Mouse (Mus musculus): ENCODE measurements around the gene Polr2h. TPM values are rescaled to one million over a fixed set of nuclear protein-coding genes. Genes with fewer than 3 reads are reported as not detected.

Polr2h gene
- polyA plus RNA-seq, 1 experiment: 10.1 TPM

DNA sequence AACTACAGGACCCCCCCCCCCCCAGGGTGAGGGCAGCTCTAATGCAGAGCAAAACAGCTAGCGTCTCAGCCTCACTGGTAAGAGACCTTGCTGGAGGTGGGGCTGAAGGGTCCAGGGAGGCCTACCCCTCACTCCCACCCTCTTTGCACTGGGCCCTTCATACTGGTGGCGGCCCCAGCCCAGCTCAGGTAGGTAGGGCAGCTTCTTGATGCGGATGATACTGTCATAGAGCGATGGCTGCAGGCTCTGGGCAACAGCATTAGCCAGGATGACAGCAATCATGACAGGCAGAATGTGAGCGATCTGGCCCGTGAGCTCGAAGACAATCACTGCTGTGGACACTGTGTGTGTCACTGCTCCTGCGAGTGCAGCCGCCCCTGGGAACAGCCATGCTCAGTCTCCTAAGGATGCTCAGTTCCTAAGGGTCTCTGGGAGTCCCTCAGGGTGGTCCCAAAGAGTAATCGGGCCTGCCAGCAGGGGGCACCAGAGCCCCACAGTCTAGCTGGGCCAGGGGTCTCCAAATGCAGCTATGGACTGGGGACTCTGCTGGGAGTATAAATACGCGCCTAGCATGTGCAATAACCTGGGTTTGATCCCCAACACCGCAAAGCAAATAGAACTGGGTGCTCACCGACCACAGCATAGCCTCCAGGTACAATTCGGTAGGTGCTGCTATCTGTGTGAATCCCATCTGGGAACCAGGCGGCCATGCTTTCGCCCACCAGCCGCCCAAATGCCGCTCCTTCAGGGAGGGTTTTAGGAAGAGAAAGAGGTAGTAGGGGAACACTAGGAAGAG lies 8.3 kb upstream of the Polr2h start:
- peaks cover 6% of the 10 kb centered on the region for H3K4me1 ChIP-seq (ENCODE audit: control insufficient read depth, insufficient read depth, low read length)
- H3K4me3 ChIP-seq (ENCODE audit: insufficient read depth, low read length): no peak overlapping the region
- no peak for TF ChIP-seq POLR2A (IDR thresholded peaks at IDR 0.05; ENCODE audit: borderline replicate concordance, low read depth, low read length)
- peak; percentile 74 for TF ChIP-seq CTCF (IDR thresholded peaks at IDR 0.05; ENCODE audit: low read depth, low read length)
- H3K27ac ChIP-seq (ENCODE audit: insufficient read depth, low read depth, low read length): no peak overlapping the region

DNA sequence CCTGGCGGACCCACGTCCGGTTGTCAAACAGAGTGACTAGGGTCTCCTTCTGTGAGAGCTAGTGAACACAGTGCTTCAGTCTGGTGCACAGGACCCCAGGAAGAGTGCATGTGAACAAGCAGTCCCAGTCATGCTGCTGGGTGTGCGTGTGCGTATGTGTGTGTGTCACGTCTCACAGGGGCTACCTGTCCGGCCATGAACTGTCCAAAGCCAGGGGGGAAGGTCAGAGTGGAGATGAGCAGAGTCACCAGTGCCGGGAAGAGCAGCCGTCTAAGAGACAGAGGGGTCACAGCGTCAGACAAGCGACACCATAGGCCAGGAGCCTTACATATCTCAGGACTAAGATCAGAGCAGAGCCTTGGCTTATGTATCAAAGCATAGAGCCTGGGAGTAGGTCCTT lies 7.1 kb upstream of the Polr2h start:
- H3K4me1 ChIP-seq (ENCODE audit: control insufficient read depth, insufficient read depth, low read length): peaks cover 6% of the 10 kb centered on the region
- no peak overlapping the region for H3K27ac ChIP-seq (ENCODE audit: insufficient read depth, low read depth, low read length)
- no peak overlapping the region for H3K4me3 ChIP-seq (ENCODE audit: insufficient read depth, low read length)
- no peak for TF ChIP-seq POLR2A (IDR thresholded peaks at IDR 0.05; ENCODE audit: borderline replicate concordance, low read depth, low read length)
- TF ChIP-seq CTCF (IDR thresholded peaks at IDR 0.05; ENCODE audit: low read depth, low read length): no peak

DNA sequence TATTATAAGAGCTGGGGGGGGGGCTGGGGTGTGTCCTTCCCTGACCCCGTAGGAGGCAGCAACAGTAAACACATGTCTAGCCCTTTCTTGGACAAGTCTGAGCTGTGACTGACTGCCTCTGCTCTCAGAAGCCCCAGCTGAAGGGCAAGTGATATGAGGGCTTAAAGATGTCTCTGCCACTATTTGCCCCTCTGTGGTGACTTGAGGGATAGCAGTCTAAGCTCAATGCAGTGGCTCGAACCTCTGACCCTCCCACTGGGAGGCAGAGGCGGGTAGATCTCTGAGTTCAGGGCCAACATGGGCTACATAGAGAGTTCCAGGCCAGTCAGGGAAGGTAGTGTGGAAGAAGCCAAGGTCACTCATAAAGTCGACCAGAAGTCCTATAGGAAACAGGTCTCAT lies 6.7 kb upstream of the Polr2h start:
- Histone ChIP-seq H3K27ac (ENCODE audit: insufficient read depth, low read depth, low read length) (no peak overlapping the region), H3K4me1 (ENCODE audit: control insufficient read depth, insufficient read depth, low read length) (peaks cover 4% of the 10 kb centered on the region), H3K4me3 (ENCODE audit: insufficient read depth, low read length) (no peak overlapping the region)
- TF ChIP-seq CTCF (IDR thresholded peaks at IDR 0.05; ENCODE audit: low read depth, low read length) (no peak), POLR2A (IDR thresholded peaks at IDR 0.05; ENCODE audit: borderline replicate concordance, low read depth, low read length) (no peak)

DNA sequence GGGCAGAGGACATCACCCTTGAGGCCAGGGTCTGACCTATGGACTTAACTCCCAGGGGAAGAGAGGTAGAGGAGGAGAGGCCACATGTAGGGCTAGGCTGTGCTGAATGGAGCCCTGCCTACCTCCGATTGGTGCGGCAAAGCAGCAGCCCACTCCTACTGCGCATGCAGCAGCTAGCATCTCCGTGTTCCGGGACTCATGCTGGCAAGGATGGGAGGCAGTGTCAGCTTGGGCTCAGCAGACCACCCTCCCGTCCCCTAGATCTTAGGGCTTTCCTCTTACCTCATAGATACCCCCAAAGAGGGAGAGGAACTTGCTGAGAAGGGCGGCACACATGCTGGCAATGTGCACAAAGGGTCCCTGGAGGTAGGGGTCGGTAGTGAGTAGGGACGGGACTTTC lies 5.3 kb upstream of the Polr2h start:
- Histone ChIP-seq H3K27ac (ENCODE audit: insufficient read depth, low read depth, low read length) (no peak overlapping the region), H3K4me3 (ENCODE audit: insufficient read depth, low read length) (no peak overlapping the region), H3K4me1 (ENCODE audit: control insufficient read depth, insufficient read depth, low read length) (no peaks in the 10 kb centered on the region)
- no peak for TF ChIP-seq POLR2A (IDR thresholded peaks at IDR 0.05; ENCODE audit: borderline replicate concordance, low read depth, low read length)
- TF ChIP-seq CTCF (IDR thresholded peaks at IDR 0.05; ENCODE audit: low read depth, low read length): no peak

DNA sequence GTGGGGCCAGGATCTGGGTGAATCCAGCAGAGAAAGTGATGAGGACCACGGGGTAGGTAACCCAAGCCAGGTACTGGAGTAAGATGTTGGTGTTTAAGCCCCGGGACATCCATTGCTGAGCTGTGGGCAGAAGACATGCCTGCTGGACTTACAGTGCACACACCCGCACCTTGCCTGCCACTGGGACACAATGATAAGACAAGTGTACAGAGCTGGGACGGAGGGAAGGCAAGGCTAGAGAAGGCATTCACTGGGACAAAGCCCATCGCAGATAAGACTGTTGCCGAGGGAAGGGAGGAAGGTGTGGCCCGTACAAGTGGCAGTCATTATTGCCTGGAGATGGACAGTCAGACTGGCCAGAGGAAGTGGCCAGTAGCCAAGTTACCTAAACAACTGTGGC lies 4.6 kb upstream of the Polr2h start:
- H3K27ac ChIP-seq (ENCODE audit: insufficient read depth, low read depth, low read length): no peak overlapping the region
- no peak overlapping the region for H3K4me3 ChIP-seq (ENCODE audit: insufficient read depth, low read length)
- no peaks in the 10 kb centered on the region for H3K4me1 ChIP-seq (ENCODE audit: control insufficient read depth, insufficient read depth, low read length)
- no peak for TF ChIP-seq POLR2A (IDR thresholded peaks at IDR 0.05; ENCODE audit: borderline replicate concordance, low read depth, low read length)
- no peak for TF ChIP-seq CTCF (IDR thresholded peaks at IDR 0.05; ENCODE audit: low read depth, low read length)

DNA sequence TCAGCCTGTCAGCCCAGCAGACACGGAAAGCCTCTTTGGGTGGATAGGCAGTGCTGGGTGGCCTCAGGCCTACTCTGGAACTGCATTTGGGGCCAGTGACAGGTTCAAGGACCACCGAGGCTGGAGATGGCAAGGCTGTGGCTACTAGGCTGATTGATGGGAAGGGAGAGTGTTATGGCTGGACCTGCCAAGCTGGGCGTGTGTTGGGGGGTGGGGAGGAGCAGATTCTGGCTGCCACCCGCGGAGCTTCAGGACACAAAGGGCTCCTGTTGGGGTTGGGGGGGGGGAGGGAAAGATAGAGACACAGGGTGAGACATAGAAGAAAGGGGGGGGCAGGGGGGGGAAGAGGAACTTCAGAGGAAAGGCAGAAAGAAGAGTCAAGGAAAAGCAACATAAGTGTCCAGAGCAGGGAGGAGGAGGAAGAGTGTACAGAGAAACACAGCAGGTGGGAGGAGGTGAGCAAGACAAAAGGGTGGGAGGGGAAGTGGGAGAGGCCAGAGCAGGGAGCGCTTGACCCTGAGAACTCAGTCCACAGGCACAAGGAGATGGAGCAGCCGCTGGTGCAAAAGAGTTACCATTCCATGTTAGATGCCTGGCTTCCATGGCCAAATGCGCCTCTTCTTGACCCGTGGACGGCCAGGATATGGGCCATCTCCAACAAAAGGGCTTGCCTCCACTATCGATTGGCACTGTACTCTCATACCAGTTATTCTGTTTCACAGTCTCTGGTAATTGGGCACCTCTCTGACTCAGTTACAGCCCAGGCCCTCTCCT lies 3.0 kb upstream of the Polr2h start:
- peaks cover 2% of the 10 kb centered on the region; the same call in 1 of the 2 replicates for H3K4me1 ChIP-seq (ENCODE audit: control insufficient read depth, insufficient read depth, low read length)
- TF ChIP-seq POLR2A (IDR thresholded peaks at IDR 0.05; ENCODE audit: borderline replicate concordance, low read depth, low read length): no peak
- no peak for TF ChIP-seq CTCF (IDR thresholded peaks at IDR 0.05; ENCODE audit: low read depth, low read length)
- H3K4me3 ChIP-seq (ENCODE audit: insufficient read depth, low read length): no peak overlapping the region

DNA sequence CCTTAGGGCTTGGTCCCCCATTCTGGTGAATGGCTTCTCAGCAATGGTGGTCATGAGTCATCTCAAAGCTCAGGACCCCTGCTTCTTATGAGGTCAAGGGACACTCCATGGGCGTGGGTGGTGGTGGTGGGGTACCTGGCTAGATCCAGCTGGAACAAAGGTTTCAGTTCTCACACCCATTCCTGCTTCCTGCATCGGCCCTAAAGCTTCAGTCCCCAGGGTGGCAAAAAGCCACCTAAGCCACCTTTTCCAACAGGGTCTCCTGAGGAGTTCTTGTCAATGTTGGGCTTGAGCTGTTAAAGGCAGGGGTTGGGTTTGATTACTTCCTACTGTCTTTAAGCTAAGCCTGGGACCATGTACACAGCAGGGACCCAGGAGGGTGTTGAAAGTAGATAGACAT lies 2.3 kb upstream of the Polr2h start:
- TF ChIP-seq POLR2A (IDR thresholded peaks at IDR 0.05; ENCODE audit: borderline replicate concordance, low read depth, low read length) (no peak), CTCF (IDR thresholded peaks at IDR 0.05; ENCODE audit: low read depth, low read length) (no peak)
- Histone ChIP-seq H3K4me1 (ENCODE audit: control insufficient read depth, insufficient read depth, low read length) (peaks cover 2% of the 10 kb centered on the region; the same call in 1 of the 2 replicates), H3K27ac (ENCODE audit: insufficient read depth, low read depth, low read length) (no peak overlapping the region), H3K4me3 (ENCODE audit: insufficient read depth, low read length) (no peak overlapping the region)

More for the DNA sequence above, 3.0 kb upstream of the Polr2h start:
- H3K27ac ChIP-seq (ENCODE audit: insufficient read depth, low read depth, low read length): no peak overlapping the region

DNA sequence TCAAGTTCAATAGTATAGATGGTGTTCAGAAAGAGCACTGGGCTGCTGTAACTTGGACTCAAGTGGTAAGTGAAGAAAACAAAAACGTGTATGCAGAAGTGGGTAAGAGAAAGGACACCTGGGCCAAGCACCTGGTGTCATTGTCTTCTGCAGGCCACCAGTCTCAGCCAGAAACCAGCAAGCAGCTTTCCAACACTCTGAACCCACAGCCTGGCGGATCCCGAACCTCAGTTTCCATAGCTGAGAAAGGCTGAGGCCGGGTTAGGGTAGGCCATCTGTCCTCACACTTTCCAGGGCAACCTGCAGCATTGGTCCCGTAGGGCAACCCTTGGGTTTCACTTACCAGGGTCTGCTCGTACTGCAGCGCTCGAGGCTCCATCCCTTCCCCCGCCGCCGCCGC lies 1.9 kb upstream of the Polr2h start:
- Histone ChIP-seq H3K4me1 (ENCODE audit: control insufficient read depth, insufficient read depth, low read length) (peaks cover 2% of the 10 kb centered on the region; the same call in 1 of the 2 replicates), H3K27ac (ENCODE audit: insufficient read depth, low read depth, low read length) (no peak overlapping the region), H3K4me3 (ENCODE audit: insufficient read depth, low read length) (peak overlapping the region; percentile 70)
- TF ChIP-seq CTCF (IDR thresholded peaks at IDR 0.05; ENCODE audit: low read depth, low read length) (no peak), POLR2A (IDR thresholded peaks at IDR 0.05; ENCODE audit: borderline replicate concordance, low read depth, low read length) (no peak)

DNA sequence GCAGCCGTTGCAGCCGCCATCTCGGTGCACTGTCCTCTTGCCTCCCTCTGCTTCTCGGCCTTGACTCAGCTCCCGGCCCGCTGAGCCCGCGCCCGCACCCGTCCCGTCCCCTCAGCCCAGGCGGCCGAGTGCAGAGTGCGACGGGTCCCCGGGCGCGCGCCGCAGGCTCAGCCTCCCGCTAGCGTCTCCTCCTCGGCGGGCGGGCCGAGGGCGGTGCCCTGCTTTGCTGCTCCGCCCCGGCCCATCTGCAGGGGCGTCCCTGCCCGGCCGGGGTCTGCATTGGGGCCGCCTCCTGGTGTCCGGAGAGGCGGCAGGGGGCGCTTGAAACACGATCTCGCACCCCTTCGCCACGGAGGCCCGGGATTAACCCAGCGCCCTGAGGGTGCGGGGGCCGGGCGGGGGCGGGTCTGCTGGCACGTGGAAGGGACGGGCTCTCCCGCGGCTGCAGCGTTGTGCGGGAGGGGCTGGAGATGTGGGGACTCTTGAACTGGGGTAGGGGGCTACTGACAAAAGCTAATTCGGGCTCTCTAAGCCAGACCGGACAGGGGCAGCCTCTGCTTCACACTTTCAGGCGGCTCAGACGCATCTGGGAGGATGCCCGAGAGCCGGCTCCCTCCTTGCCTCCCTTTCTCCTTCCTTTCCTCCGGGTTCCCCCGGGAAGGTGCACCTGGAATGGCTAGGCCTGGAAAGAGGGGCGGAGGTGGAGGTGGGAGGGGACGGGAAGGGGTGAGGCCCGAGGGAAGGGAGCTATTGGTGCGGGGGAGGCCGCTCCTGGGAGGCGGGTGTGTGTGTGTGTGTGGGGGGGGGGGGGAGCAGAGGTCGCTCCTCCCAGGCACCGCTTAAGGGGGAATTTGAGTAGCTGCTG lies 1.3 kb upstream of the Polr2h start:
- TF ChIP-seq CTCF (IDR thresholded peaks at IDR 0.05; ENCODE audit: low read depth, low read length): no peak
- TF ChIP-seq POLR2A (IDR thresholded peaks at IDR 0.05; ENCODE audit: borderline replicate concordance, low read depth, low read length): no peak
- H3K4me1 ChIP-seq (ENCODE audit: control insufficient read depth, insufficient read depth, low read length): peaks cover 2% of the 10 kb centered on the region; the same call in 1 of the 2 replicates
- H3K27ac ChIP-seq (ENCODE audit: insufficient read depth, low read depth, low read length): no peak overlapping the region

More for the DNA sequence above, 1.3 kb upstream of the Polr2h start:
- H3K4me3 ChIP-seq (ENCODE audit: insufficient read depth, low read length): peak overlapping the region; percentile 70
